Mouse (Mus musculus) myocyte (in vitro differentiated cells): ENCODE results near the gene Fam117a.

ENCODE experiments used
- CEBPB ChIP-seq: IDR thresholded peaks from 2 replicates; pipeline ENCODE4 v1.6.1; 2011; ENCODE audit warnings: mild to moderate bottlenecking, moderate library complexity; ENCODE audit not compliant: poor library complexity, insufficient read depth, severe bottlenecking
- E2F4 ChIP-seq: IDR thresholded peaks from one replicate; pipeline ENCODE4 v1.6.1; 2011; ENCODE audit warnings: mild to moderate bottlenecking, control low read depth, moderate library complexity; ENCODE audit not compliant: insufficient read depth
- MAX ChIP-seq: IDR thresholded peaks from one replicate; pipeline ENCODE4 v1.6.1; 2011; ENCODE audit warnings: low read depth, mild to moderate bottlenecking, control low read depth
- MYOD1 ChIP-seq, 3 experiments: IDR thresholded peaks; one replicate each; pipeline ENCODE4 v1.6.1; 2011; ENCODE audit warnings: control low read depth in 2 of 3, low read depth in 2 of 3, mild to moderate bottlenecking in 2 of 3, moderate library complexity in 1 of 3; ENCODE audit not compliant: insufficient read length in 2 of 3, control insufficient read depth in 1 of 3
- MYOG ChIP-seq, 3 experiments: IDR thresholded peaks; one replicate each; pipeline ENCODE4 v1.6.1; 2011; ENCODE audit warnings: control low read depth in 2 of 3, low read depth in 2 of 3, mild to moderate bottlenecking in 2 of 3; ENCODE audit not compliant: insufficient read length in 2 of 3, control insufficient read depth in 1 of 3, insufficient read depth in 1 of 3
- POLR2A ChIP-seq: IDR thresholded peaks from one replicate; pipeline ENCODE4 v1.6.1; 2011; ENCODE audit warnings: low read depth, mild to moderate bottlenecking, control low read depth, moderate library complexity; ENCODE audit not compliant: insufficient read length
- POLR2AphosphoS2 ChIP-seq: IDR thresholded peaks from one replicate; pipeline ENCODE4 v1.6.1; 2011; ENCODE audit warnings: low read depth, control low read depth; ENCODE audit not compliant: insufficient read length
- REST ChIP-seq: IDR thresholded peaks from one replicate; pipeline ENCODE4 v1.6.1; 2011; ENCODE audit warnings: mild to moderate bottlenecking, control low read depth, moderate library complexity; ENCODE audit not compliant: insufficient read depth, insufficient read length
- SRF ChIP-seq: IDR thresholded peaks from one replicate; pipeline ENCODE4 v1.6.1; 2011; ENCODE audit warnings: low read depth; ENCODE audit not compliant: control insufficient read depth, insufficient read length
- TCF12 ChIP-seq: IDR thresholded peaks from one replicate; pipeline ENCODE4 v1.6.1; 2011; ENCODE audit warnings: mild to moderate bottlenecking, control low read depth; ENCODE audit not compliant: poor library complexity, insufficient read depth, severe bottlenecking
- USF1 ChIP-seq: IDR thresholded peaks from one replicate; pipeline ENCODE4 v1.6.1; 2011; ENCODE audit warnings: low read depth, mild to moderate bottlenecking, control low read depth, moderate library complexity

GRCm38 (mm10) chr11:95378926-95379325 lies 42.1 kb downstream of the Fam117a start:
- TF ChIP-seq CEBPB, result no peak
- no peak for TF ChIP-seq TCF12
- no peak for TF ChIP-seq POLR2A
- TF ChIP-seq E2F4, result no peak
- no peak for TF ChIP-seq USF1
- no peak for TF ChIP-seq MYOD1 (IDR thresholded peaks at IDR 0.05; ENCODE audit: control insufficient read depth in 1 of 3, insufficient read length in 2 of 3, low read depth in 2 of 3)
- no peak for TF ChIP-seq REST
- TF ChIP-seq MAX, result no peak
- no peak for TF ChIP-seq POLR2AphosphoS2
- no peak for TF ChIP-seq MYOG (IDR thresholded peaks at IDR 0.05; ENCODE audit: control insufficient read depth in 1 of 3, insufficient read depth in 1 of 3, insufficient read length in 2 of 3, low read depth in 2 of 3)
- no peak for TF ChIP-seq SRF
